Mouse (Mus musculus) CH12.LX (cell line): Measurements from ENCODE around the gene Alg10b.
A peak's percentile ranks its signal among the peaks of the same experiment; 100 is the strongest.

Experiments used
- CHD1 ChIP-seq: IDR thresholded peaks from 2 replicates; pipeline ENCODE4 v1.6.1; 2012; ENCODE audit warnings: low read depth, low read length, improper control_type of control experiment, inconsistent platforms
- CTCF ChIP-seq, 2 experiments: IDR thresholded peaks in 1 of 2; conservative IDR thresholded peaks in 1 of 2; 2 replicates each; pipeline ENCODE4 v1.5.1; 2011 to 2012; ENCODE audit warnings: low read depth in 2 of 2, low read length in 2 of 2, improper control_type of control experiment in 1 of 2, inconsistent platforms in 1 of 2, mild to moderate bottlenecking in 1 of 2, moderate library complexity in 1 of 2
- EP300 ChIP-seq: IDR thresholded peaks from 2 replicates; pipeline ENCODE4 v1.6.1; 2011; ENCODE audit warnings: low read length, improper control_type of control experiment
- JUND ChIP-seq: conservative IDR thresholded peaks from 2 replicates; pipeline ENCODE4 v1.6.1; 2011; ENCODE audit warnings: low read depth, low read length, improper control_type of control experiment
- KAT2A ChIP-seq: IDR thresholded peaks from 2 replicates; pipeline ENCODE4 v1.6.1; 2012; ENCODE audit warnings: low read length, improper control_type of control experiment, inconsistent platforms; ENCODE audit not compliant: insufficient replicate concordance
- MAX ChIP-seq: IDR thresholded peaks from 2 replicates; pipeline ENCODE4 v1.6.1; 2011; ENCODE audit warnings: low read length, improper control_type of control experiment
- MEF2A ChIP-seq: IDR thresholded peaks from 2 replicates; pipeline ENCODE4 v1.6.1; 2014; ENCODE audit warnings: low read depth, mild to moderate bottlenecking, inconsistent platforms, low read length, improper control_type of control experiment, borderline replicate concordance
- NELFE ChIP-seq: IDR thresholded peaks from 2 replicates; pipeline ENCODE4 v1.6.1; 2011; ENCODE audit warnings: low read depth, low read length, improper control_type of control experiment
- POLR2A ChIP-seq: IDR thresholded peaks from 2 replicates; pipeline ENCODE4 v1.6.1; 2011; ENCODE audit warnings: low read depth, mild to moderate bottlenecking, improper control_type of control experiment, low read length
- RAD21 ChIP-seq: IDR thresholded peaks from 2 replicates; pipeline ENCODE4 v1.6.1; 2011; ENCODE audit warnings: low read depth, mild to moderate bottlenecking, low read length, improper control_type of control experiment, moderate library complexity
- RCOR1 ChIP-seq: conservative IDR thresholded peaks from 2 replicates; pipeline ENCODE4 v1.6.1; 2012; ENCODE audit warnings: low read depth, mild to moderate bottlenecking, inconsistent platforms, low read length, improper control_type of control experiment
- SIN3A ChIP-seq: IDR thresholded peaks from 2 replicates; pipeline ENCODE4 v1.6.1; 2012; ENCODE audit warnings: low read length, improper control_type of control experiment, inconsistent platforms
- ZKSCAN1 ChIP-seq: IDR thresholded peaks from 2 replicates; pipeline ENCODE4 v1.6.1; 2012; ENCODE audit warnings: low read depth, inconsistent platforms, low read length, improper control_type of control experiment, borderline replicate concordance

DNA sequence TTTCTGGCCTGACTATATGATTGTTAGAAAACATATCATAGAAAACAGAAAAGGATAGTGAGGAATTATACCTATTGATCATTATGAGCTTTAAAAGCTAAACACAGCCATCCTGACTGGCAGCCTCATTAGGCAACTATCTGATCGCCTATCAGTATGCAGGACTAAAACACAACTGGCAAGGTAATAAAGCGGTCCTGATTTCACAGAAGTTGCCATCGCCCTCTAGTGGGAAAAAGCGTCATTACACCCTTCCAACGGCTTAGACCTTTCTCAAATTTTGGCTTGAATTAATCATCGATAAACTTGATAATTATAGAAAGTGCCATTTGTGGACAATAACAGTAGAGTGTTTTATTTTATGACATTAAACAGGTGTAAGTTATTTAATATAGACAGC, 9.2 kb upstream of the Alg10b start:
- TF ChIP-seq CTCF (conservative IDR thresholded peaks at IDR 0.05 in 1 of 2, IDR thresholded peaks at IDR 0.05 in 1 of 2; ENCODE audit: low read depth in 2 of 2, low read length in 2 of 2) = peak; percentile 77 to 88
- TF ChIP-seq MAX = no peak
- TF ChIP-seq EP300 = no peak
- no peak for TF ChIP-seq SIN3A
- no peak for TF ChIP-seq ZKSCAN1
- TF ChIP-seq CHD1 = no peak
- TF ChIP-seq POLR2A = no peak
- no peak for TF ChIP-seq KAT2A
- TF ChIP-seq JUND = no peak
- TF ChIP-seq RAD21 = peak; percentile 69
- no peak for TF ChIP-seq MEF2A
- no peak for TF ChIP-seq RCOR1
- TF ChIP-seq NELFE = no peak
